Mouse (Mus musculus) lung, adult 18-20 months (tissue): ENCODE measurements around the gene Hnrnpd.

Source experiments
- DNase-seq, 2 experiments: peaks; one replicate each; pipeline ENCODE4 v3.0.0; 2022; ENCODE audit warnings: mixed read lengths in 2 of 2

Hnrnpd gene

DNA sequence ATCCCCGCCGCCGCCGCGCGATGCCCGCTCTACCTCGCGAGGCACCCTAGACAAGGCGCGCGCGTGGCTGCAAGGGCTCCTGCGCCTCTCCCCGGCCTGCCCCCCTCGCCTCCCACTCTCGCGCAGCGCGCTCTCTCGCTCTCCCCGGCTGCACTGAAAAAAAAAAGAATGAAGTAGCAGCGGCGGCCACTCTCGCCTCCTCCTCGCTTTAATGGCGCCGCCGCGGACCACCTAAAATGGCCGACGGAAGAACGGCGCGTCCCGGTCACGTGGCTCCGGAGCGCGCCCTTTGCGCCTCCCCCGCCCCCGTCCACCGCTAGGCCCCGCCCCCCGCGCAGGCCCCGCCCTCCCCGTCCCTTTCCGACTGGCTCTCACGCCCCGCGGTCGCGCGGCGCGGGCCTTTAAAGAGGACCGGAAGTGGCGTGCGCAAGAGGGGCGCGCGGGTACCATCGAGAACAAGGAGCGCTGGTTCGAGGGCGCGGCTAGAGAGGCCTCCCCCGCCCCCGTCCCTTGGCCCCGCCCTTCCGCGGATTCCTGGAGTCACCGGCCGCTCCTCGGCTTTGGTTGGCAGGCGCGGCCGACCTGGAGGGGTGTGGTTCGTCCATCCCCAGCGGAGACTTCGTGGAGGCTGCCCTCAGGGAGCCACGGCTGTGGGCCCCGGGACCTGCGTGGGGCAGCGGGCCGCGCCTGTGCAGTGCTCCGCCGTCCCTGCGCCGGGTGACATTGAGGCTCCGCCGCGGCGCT is at the start of gene Hnrnpd, which contains the start of gene 4930524J08Rik:
TSS of gene Hnrnpd (minus strand) at position 240 of the 744 bp plus-strand sequence.
TSS of gene 4930524J08Rik (plus strand) at position 363 of the 744 bp plus-strand sequence.
- peak; percentile 96 to 97 for DNase-seq

DNA sequence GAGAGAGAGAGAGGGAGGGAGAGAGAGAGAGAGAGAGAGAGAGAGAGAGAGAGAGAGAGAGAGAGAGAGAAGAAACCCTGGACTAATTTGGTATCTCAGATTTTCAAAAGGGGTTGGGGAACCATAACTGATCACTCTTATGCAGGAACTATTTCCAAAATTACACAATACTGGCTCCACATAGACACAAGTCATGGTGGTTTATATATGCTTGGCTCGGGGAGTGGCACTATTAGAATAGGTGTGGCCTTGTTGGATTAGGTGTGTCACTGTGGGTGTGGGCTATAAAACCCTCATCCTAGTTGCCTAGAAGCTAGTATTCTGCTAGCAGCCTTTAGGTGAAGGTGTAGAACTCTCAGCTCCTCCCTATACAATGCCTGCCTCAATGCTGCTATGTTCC is 46.1 kb upstream of the Hnrnpd start:
- no peak for DNase-seq

DNA sequence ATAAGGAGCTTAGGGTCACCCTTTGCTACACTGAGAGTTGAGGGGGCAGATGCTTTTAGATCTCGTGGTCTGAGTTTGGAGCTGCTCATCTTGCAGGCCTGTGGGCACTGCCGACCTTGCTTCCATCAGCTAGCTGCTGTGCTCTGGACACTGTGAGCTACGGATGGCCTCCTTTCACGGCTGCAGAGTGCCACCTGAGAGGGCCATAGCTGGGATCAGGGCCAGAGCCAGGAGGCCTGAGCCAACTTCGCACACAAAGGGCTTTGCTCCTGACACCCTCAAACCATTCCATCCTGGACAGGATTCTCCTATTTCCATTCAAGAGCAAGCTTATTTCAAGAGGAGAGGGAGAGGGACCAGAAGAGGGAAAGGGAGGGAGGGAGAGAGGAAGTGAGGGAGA is 45.7 kb upstream of the Hnrnpd start:
- DNase-seq, result no peak

DNA sequence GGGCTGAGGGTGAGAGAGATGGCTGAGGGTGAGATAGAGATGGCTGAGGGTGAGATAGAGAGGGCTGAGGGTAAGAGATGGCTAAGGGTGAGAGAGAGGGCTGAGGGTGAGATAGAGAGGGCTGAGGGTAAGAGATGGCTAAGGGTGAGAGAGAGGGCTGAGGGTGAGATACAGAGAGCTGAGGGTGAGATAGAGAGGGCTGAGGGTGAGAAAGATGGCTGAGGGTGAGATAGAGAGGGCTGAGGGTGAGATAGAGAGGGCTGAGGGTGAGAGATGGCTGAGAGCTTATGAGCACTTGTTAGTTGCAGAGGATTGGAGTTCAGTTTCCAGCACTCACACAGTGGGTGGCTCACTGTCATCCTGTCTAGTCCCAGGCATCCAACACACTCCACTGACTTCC is 41.4 kb upstream of the Hnrnpd start:
- no peak for DNase-seq

DNA sequence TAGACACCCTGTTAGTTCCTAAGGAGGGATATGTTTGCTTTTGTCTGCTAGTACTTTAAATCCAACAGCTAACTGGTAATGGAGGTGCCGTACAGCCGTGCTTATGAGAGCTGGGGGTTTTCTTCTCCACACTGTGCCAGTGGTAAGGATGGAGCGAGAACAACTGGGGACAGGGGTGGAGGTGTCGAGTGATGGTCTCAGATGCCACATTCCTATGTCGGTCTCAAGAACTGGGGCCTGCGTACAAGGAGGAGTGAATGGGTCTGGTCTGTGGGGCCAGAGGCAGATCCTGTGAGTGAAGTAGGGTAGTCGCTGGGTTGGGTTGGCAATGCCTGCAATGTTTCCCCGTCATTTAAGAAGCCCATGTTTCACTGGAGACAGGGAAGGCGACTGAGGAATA is 33.9 kb upstream of the Hnrnpd start:
- DNase-seq, result no peak

DNA sequence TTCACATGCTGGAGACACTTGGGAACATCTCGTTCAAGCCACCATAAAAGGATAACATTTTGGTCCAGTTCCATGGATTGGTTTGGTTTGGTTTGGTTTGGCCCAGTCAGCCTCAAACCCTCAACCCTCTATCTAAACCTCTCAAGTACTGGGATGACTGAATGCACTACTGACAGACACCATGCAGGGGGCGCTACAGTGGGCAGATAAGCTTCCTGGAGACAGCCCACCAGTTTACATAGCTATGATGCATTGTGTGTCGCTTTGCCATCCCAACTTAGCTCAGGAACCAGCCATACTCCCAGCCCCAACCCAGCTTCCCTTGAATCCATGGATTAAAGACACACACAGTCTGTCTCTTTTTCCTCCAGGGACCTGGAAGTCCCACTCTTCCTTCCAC is 29.7 kb upstream of the Hnrnpd start:
- DNase-seq, result no peak

DNA sequence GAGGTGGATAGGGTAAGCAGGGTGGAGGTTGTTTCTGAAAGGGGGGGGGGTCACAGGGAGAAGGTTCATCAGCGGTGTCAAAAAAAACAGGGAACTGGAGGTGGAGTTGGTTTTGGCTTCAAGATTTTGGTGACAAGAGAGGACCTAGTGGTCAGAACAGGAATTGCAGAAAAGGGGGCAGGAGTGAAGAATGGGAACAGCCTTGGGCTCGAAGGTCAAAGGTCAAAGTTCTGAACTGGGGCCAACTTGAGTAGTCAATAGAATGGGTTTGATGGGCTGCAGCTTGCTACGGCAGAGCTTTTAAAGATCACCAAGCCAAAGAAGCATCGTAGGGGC is 28.3 kb upstream of the Hnrnpd start:
- DNase-seq, result no peak

DNA sequence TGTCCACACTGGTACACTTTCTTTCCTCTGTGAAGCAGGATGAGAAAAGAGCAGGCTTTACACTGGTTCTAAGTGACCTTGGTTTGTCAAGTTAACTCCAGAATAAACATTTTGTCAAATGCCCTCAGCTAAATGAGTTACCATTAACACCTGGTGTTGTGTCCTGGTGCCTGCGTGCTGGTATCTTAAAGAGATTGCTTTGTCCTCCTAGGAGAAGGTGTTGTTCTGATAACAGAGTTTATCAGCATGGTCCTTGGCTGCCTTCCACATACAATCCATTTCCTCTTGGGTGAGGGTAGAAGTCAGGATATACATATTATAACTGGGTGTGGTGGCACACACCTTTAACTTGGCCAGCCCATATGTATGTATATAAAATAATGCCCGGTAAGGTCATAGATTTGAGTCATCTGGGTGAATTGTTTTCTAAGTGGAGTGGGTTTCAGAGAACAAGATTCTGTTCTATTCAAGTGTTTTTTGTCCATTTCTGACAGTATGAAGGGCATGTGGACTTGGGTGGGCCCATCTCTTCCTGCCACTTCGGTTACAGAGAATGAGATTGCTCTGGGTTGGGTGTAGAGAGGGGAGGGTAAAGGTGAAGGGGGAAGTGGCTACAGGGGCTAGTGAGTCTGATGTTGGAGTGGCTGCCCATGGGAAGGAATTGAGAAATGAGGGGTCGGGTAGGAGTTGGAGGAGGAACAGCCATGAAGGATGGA is 27.7 kb upstream of the Hnrnpd start:
- no peak for DNase-seq

DNA sequence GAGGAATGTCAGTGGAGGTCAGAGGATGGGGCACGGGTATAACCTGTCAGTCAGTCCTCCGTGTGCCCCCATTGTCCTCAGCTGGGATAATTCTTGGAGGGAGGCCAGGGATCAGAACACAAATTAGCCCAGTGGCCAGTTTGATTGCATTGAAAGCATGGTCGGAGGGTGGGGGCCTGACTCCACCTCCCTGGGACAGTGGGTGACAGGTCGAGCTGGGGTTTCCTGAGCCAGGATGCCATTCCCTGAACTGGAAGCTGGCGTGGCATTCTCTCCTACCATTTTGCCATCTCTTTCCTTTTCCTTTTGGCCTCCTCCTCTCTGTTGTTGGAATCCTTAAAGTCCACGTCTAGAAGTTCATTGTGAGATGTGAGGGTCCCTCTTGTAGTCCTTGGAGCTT is 27.2 kb upstream of the Hnrnpd start:
- no peak for DNase-seq

DNA sequence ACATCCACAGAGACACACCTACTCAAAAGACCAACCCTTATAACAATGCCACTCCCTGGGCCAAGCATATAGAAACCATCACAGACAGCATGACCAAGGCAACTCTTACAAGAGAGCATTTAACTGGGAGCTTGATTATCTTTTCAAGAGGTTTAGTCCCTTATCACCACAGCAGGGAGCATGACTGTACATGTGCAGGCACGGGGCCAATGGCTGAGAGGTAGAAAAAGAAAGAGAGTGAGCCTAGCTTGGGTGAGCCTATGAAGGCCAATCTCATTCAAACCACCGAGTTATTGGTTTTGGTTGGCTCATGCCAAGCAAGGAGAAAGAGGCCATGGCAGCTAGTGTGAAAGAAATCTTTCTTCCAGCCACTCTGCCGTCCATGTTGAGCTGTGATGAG is 26.7 kb upstream of the Hnrnpd start:
- DNase-seq, result no peak

DNA sequence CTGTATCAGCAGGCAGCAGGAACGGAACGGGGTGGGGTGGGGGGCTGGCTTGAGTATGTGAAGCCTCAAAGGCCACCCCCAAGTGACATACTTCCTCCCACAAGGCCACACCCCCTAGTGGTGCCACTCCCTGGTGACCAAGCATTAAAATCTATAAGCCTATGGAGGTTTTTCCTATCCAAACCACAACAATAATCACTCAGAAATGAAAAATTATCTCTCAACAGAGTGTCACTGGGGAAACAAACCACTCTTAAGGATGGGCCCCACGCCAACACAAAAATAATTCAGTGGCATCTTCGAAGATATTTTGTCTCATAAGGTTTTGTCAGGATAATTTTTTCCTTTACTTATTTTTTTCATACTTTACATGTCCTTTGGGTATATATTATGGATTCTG is 25.2 kb upstream of the Hnrnpd start:
- DNase-seq, result no peak

DNA sequence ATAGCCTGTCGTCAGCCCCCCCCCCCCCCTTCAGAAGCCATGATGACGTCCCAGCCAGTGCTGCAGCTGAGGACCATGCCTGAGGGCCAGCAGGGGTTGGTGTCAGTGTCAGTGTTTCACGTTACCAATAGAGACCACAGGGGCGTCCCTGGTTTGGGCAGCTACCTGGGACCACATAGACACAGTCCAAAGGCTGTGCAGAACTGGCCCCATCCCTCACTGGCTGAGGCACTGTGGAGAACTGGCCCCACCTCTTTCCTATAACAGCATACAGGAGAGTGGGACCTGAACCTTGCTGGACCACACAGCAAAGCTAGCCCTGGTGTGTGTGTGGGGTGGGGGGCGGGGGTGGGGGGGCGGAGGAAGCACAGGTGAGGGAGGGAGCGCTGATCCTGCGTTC is 21.8 kb upstream of the Hnrnpd start:
- no peak for DNase-seq

DNA sequence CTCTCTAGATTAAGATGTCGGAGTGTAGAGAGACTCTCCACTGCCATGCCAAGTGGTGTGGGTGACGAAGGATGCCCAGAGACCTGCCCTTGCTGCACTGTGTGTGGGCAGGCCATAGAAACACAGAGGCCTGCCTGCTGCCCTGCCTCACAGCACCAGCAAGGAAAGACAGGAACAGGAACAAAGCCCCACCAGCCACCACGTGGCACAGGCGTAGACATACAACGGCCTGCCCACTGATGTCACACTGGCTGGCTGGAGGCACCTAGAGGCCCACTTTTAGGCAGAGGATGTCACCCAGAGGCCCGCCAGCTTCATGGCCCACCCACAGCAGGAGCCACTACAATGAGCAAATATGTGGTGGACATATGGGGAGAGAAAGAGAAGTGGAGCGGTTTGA is 21.3 kb upstream of the Hnrnpd start:
- DNase-seq, result no peak

DNA sequence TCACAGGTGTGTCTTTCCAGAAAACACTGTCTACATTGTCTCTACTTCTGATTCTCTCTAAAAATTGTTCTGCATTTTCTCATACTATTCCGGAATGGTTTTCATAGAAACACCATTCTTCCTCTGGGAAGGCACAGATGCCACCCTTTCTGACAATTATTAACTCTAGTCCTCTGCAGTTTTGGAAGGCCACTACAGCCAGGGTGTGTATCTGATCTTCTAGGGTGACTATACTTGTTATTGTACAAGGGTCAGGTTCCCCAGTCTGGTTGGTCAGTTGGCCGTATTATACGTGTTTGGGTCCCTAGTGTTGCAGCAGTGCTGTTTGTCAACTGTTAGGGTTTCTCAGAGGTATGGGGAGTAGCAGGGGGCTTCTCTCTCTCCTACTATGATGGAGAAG is 15.9 kb upstream of the Hnrnpd start:
- DNase-seq, result no peak

DNA sequence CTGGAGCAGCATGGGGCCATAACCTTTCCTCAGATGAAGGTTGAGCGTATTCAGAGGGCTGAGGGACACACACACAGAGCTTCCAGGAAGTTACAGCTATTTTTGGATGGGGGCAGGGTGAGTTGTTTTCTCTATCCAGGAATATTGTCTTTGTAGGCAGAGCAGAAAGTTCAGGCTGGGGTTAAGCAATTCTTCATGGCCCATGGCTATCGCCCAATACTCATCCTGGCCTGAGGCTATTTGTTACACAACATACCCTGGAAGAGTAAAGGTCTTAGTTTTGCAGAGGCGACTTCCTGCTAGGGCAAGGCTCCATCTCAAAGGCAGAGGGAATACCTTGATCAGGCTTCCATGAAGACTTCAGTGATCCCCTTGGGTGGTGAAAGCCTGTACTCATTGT is 15.4 kb upstream of the Hnrnpd start:
- DNase-seq, result no peak

DNA sequence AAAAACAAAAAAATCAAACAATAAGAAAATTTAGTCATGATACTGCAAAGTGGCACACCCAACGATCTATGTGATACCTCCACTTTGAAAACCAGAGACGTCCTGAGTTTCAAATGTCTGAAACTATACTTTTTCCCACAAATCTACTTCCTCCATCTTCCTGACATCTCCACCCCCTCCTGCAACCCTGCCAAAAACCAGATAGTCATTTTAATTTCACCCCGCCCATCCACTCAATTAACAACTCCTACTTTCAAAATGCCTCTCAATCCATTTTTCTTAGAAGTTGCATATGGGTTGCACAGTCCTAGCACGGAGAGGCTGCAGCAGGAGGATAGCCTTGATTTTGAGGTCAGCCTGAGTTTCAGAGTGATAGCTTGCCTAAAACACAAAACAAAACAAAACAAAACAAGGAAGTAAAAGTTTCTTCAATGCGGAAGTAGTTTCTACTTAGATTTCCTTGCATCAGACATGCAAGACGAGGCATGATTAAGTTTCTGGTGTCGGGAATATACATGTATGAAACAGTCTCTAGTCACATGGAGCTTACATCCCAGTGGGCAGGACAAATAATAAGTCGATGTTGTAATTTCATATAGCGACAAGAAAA is 4.8 kb upstream of the Hnrnpd start:
- DNase-seq, result no peak

DNA sequence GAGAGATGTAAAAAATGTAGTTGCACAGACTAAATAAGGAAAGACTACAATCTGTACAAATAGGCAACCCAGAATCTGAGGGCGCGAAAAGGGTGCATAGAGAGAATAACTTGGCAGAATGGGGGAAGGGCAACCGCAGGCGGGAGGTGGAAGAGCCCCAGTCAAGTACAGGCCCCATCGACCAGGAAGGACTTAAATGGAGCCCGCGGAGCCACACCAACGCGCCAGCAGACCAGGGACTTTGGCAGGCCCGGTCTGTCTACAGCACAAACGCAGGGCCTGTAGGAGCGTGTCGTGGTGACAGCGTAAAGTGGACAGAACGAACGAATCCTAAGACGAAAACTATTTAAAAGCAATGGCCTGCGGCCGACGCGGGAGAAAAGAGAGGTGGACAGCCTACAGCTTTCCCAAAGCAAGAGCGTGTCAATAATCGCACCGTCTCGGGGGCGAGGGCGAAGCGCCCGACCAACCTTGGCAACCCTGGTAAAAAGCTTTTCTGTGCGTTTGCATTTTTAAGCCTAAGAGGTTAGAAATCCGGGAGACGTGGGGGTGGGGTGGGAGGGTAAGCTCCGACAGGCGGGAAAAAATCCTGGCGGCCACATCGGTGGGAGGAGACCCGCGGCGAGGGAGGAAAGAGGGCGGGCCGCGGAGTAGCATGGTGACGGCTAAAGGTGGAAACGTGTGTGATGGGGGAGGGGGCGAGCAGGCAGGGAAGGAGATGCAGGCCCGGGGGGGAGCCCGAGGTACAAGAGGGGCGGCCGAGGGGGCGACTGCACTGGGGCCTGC is 1.0 kb downstream of the Hnrnpd start:
- peak; percentile 85 to 88 for DNase-seq

DNA sequence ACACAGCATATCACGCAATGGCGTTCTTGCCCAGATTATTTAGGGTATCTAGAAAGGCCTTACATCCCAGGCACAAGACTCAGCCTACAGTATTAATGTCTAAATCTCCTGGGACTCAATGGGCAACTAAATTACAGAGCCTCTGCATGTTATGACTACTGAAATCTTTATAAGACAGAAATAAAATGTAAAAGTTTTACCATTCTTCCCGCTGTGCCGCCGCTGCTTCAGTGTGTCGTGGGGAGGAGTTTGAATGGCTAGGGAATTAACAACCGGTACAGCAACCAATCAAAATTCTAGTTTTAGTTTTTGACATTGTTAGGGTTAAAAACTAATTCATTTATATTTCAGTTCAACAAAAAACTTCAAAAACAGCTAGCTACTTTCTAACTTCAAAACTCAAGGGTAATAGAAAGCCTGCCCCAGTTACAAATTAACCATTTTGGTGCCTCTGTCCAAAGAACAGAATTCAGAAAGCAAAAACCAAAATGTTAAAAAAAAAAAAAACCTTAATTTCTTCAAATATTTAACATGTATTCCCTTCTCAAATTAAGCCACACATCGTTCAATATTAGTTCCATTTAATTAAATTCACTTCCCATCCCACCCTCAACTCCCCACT is 2.3 kb downstream of the Hnrnpd start:
- DNase-seq, result no peak

DNA sequence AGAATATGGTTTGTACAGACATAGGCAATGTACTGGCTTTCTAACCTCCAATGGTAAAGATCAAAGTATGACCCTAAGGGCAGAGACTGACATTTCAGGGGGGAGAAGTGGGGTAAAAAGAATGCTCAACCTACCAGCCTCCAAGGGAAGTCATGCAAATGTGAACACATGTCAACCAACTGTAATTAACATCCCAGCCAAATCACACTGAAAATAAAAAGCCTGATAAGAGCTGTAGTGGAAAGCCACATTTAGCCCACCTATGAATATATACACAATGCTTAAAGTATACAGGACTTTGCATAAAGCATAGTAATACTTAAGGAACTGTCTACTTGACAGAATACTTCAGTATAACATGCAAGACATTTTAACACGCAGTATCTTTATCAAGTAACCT is 3.0 kb downstream of the Hnrnpd start:
- no peak for DNase-seq

DNA sequence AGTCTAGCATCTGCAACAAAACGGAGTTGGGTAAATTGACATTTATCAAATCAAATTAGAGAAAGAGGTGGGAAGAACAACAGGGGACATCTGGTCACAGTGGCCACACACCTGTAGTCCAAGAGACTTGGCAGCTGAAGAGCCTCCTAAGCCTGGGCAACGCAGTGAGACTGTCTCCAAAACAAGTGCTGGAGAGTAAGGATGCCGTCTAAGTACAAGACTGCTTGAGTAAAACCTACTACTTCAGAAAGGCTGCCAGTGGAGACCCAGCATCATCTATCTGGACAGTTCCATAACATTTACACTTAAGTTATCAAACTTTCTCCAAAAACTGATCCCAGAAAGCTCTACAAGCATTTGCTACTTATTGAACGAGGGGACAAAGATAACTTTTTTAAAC is 3.7 kb downstream of the Hnrnpd start:
- no peak for DNase-seq

DNA sequence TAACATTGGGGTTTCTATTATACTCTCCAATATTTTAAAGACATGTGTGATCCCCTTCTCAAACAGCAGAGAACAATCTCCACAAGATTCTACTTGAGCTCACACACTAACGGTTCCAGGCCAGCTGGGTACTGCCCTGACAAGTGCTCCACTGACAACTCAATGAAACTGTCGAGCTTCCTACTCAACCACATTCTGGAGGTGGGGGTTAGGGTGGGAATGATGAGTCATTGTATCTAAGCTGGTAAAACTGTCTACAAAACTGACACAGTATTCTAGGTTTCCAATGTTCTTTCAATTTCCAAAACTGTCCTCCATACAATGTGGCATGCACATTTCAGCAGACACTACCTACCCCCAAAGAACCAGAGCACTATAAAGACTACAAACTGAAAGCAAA is 4.8 kb downstream of the Hnrnpd start:
- peak in 1 of 2 experiments; percentile 16 for DNase-seq

DNA sequence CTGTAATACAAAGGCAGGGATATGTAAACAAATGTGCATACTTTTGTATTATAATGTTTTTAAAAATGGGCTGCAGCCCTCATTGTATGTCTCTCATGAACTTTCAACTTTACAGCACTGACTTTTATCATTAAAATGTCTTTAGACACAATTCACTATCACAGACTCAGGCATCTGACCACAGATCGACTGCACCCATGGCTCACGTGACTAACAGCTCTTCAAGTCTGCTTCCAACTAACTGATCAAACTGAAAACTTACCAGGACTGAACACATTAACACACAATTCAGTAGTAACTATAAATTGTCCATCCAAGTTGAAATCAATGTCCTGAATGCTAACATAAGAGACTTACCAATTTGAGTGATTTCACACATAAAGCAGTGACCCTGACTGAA is 18.8 kb downstream of the Hnrnpd start:
- no peak for DNase-seq
